21 mouse cellular contexts compared by ENCODE assay signal in genomic region chr11:16001953-16002352, GRCm38 (mm10).
"Had no signal": no experiment of that assay in that cellular context is flagged by ENCODE, and none has a peak within 500 bp of the region (broad histone marks: within the 10 kb centered on the region; RNA-seq: fewer than 3 reads in every experiment).

No protein-coding gene starts in this region.

- ATAC-seq: forebrain, embryonic 13.5 days; forebrain, embryonic 14.5 days; forebrain, embryonic 15.5 days; forebrain, embryonic 16.5 days; forebrain, postnatal 0 days had no signal

- DNase-seq: cerebellum, adult 8-10 months; cerebellum, adult 9-10 months; cerebellum, adult 9-11 months; cerebellum, postnatal 10 days; cerebellum, postnatal 14 days; cerebellum, postnatal 25 days; cerebellum, postnatal 36 days; embryo, embryonic 11 days; forebrain, postnatal 0 days; gastrocnemius, adult 2 months; gastrocnemius, postnatal 10 days; gastrocnemius, postnatal 14 days; gastrocnemius, postnatal 25 days; gastrocnemius, postnatal 36 days; heart, adult 11 months; heart, adult 18-20 months; heart, adult 2 months had no signal
